Mouse (Mus musculus): Measurements from ENCODE around the gene Etv5. TPM values are rescaled to one million over a fixed set of nuclear protein-coding genes. Genes with fewer than 3 reads are reported as not detected.
"Not testable (repeated sequence)": the region's sequence is repeated elsewhere in the genome, so short reads cannot be mapped to it uniquely, and the experiment has no call there.

The Etv5 gene
- total RNA-seq, 2 experiments from 2014 or later, result 0.96 to 2.2 TPM

DNA sequence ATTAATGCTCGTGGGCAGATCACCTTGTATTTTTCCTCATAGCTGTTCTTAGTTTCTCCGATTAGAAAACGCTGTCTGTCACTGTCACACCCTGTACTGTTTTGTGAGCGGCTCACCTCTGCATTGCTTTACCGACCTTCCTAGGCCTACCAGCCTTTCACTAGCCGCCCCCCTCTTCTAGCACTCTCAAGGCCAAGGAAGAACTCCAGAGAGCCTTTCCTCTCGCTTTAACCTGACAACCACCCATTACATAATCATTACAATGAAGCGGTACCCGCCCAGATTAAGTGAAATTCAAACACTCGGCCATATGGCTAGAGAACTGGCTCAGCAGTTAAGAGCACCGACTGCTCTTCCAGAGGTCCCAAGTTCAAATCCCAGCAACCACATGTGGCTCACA is 41.2 kb downstream of the Etv5 start:
- ATAC-seq (ENCODE audit: poor library complexity, severe bottlenecking), result no peak

DNA sequence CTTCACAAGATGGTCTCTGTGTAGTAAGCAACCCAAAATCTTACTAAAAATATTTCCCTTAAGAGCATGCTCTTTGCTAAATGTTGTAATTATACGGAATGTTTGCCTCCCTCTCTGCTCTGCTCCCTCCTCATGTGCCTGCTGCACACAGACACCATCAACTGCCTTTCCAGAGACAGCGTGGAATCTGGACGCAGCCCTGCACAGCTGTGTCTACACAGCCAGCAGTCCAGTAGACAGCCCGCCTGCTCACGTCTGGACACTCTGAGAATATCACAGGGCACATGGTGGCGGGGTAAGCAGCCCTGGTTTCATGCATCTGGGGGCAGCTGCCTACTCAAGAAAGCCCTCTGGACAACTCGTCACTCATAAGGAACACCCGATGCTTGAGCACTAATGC is 43.1 kb downstream of the Etv5 start:
- ATAC-seq (ENCODE audit: poor library complexity, severe bottlenecking), result no peak

GRCm38 (mm10) chr16:22395093-22395844 is 44.2 kb downstream of the Etv5 start:
- ATAC-seq (ENCODE audit: poor library complexity, severe bottlenecking), result no peak

GRCm38 (mm10) chr16:22390348-22390897 is 49.1 kb downstream of the Etv5 start:
- ATAC-seq (ENCODE audit: poor library complexity, severe bottlenecking), result no peak

DNA sequence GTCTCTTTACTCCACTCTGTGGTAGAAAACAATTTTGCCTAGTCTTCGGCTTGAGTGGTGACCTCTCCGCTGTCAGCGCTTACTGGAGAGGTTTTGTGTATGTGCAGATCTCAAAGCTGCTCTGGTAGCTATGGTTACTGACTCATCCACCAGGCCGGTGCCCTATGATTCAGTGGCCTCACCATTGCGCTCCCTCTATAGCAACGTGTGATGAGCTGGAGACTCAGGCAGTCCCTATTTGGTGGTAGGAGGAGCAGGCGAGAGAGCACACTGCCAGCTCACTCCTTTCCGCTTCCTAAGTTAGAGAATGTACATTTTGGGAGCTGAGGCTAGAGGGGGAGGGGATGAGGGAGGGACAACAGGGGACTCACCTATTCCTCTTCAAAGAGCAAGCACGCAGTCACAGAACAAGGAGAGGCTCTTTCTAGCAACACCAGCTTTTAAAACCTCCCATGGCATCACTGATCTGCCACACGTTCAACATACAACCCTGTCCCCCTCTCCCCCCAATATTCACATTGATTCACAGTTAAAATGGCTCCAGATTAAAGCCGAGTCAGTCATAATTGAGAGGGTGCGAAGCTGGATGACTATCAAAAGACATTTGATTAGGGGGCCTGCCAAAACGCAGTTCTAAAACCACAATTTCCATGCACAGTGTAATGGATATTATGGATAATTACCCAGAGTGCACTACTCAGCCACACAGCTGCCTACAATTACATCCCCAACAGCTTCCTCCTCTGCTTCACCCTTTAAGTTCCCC is 50.2 kb downstream of the Etv5 start:
- no peak for ATAC-seq (ENCODE audit: poor library complexity, severe bottlenecking)

- no peak for ATAC-seq (ENCODE audit: poor library complexity, severe bottlenecking)
These were observed 51.8 kb downstream of the Etv5 start for GRCm38 (mm10) chr16:22387731-22388130.

DNA sequence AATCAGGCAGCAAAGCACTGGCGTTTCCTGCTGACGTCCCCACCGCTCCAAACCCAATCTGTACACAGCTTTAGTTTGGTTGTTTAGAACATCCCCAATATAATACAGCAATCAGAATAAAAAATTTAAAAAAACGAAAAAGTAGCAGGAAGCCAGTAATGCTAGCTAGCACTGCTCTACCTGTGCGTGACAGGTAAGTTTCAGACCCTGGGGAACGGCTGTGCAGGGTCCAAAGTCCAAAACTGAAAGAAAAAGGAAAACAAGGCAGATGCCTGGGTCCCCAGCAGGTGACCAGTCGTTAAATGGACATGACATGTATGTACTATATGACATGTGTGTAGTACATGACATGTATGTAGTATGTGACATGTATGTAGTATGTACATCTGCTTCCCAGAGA is 57.5 kb downstream of the Etv5 start:
- not testable (repeated sequence) for ATAC-seq (ENCODE audit: poor library complexity, severe bottlenecking)

GRCm38 (mm10) chr16:22380981-22381380 is 58.5 kb downstream of the Etv5 start:
- no peak for ATAC-seq (ENCODE audit: poor library complexity, severe bottlenecking)

DNA sequence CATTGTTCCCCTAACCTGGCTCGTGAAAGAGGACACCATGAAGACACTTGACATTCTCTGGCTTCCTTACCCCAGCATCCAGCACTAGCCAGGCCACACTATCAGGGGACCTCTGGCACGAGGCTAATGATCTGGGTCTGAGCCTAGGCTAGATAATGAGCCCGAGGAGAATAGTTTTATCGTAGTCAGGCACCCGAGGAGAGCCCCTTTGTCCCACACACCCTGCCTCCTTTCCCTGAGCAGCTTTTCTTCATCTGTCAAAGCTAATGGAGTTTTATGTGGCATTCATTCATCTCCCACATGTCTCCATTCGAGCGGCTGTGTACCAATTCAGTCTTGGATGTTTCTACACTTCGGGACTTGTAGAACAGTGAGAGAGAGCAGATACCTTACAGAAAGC is 59.5 kb downstream of the Etv5 start:
- no peak for ATAC-seq (ENCODE audit: poor library complexity, severe bottlenecking)

DNA sequence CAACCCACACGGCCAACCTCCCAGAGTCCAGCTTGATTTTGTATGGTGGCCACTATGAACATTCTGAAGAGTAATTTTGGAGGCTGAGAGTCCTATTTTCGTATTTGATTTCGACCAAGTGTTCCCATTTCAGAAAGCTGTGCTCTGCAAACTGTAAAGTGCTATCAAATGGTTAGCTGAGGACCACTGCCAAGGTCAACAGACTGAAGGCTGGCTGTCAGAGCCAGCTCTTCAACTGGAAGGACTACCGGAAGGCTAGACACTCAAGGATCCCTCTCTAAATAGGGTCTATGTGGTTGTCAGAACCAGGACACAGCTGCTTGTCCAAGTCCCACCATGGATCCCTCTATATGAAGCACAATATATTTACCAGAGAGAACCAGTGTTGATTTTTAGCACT is 60.2 kb downstream of the Etv5 start:
- no peak for ATAC-seq (ENCODE audit: poor library complexity, severe bottlenecking)

- no peak for ATAC-seq (ENCODE audit: poor library complexity, severe bottlenecking)
These were observed 61.8 kb downstream of the Etv5 start for GRCm38 (mm10) chr16:22377714-22378113.

DNA sequence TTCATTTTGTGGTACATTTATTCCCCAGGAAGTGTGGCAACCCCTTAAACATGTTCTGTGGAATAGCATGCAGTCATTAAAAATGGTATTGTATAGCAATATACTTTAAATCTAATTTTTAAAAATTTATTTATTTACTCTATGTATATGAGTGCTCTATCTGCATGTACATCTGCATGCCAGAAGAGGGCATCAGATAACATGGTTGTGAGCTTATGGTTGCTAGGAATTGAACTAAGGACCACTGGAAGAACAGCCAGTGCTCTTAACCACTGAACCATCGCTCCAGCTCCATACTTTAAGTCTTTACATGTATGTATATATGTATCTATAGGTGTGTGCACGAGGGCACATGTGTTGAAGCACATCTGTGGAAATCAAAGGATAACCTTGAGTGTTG is 64.6 kb downstream of the Etv5 start:
- no peak for ATAC-seq (ENCODE audit: poor library complexity, severe bottlenecking)

- no peak for ATAC-seq (ENCODE audit: poor library complexity, severe bottlenecking)
These were observed 66.8 kb downstream of the Etv5 start for GRCm38 (mm10) chr16:22372701-22373124.

GRCm38 (mm10) chr16:22372225-22372624 is 67.3 kb downstream of the Etv5 start:
- no peak for ATAC-seq (ENCODE audit: poor library complexity, severe bottlenecking)

DNA sequence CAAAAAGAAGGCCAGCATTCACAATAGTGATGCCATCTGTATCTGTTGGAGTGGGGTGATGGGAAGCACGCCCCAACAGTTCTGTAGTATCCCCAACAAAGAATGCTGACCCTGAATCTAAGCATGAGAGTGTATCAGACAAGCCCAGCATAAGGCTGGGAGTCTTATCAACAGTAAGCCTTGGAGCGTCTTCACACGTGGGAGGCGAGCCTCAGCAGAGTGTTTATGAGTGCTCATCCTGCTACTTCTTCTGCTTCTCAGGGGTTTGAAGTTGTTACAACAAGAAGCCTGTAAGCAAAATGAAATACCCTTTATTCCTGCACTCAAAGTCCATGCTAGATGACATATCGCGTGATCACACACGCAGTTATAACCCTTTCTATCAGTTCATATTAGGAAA is 72.4 kb downstream of the Etv5 start:
- ATAC-seq (ENCODE audit: poor library complexity, severe bottlenecking), result no peak

- no peak for ATAC-seq (ENCODE audit: poor library complexity, severe bottlenecking)
These were observed 73.5 kb downstream of the Etv5 start for GRCm38 (mm10) chr16:22366040-22366439.

GRCm38 (mm10) chr16:22365596-22365995 is 73.9 kb downstream of the Etv5 start:
- no peak for ATAC-seq (ENCODE audit: poor library complexity, severe bottlenecking)

DNA sequence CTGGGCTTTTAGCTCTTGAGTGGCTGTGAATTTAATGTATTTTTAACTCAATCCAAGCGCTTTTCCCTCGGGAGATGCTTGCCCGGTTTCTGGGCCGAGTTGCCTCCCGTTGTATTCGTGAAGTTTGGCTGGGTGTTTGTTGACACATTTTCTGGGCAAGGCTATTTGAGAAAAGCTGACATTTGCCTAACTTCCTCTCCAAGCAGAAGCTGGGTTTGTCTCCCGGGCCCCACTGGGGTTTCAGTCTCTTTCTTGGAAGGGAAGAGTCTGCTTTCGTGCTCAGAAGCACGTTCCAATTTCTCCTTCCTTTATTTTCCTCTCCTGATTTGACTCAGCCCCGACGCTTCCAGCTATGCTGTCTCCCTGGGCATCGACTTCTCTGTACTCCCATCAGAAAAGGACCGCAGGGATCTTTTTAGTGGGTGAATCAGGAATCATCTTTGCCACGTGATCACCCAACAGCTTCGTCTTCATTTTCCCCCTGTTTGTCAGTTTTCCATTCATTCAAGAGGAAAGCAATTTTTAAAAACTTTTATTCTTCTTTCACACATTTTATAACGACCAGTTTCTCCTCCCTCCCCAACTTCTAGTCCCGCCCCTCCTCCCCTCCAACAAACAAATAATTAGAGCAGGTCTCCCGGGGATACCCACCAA is 80.7 kb downstream of the Etv5 start:
- peak; percentile 67 for ATAC-seq (ENCODE audit: poor library complexity, severe bottlenecking)

DNA sequence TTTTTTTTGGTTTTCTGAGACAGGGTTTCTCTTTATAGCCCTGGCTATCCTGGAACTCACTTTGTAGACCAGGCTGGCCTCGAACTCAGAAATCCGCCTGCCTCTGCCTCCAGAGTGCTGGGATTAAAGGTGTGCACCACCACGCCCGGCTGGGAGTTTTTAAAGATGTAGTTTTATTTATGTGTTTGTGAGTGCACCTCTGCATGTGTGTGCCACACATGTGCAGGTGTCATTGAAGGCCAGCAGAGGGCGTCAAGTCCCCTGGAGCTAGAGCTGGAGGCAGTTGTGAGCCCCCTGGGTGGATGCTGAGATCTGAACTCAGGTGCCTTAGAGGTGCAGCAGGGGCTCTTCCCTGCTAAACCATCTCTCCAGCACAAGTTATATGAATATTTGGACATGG is 85.3 kb downstream of the Etv5 start:
- not testable (repeated sequence) for ATAC-seq (ENCODE audit: poor library complexity, severe bottlenecking)

- ATAC-seq (ENCODE audit: poor library complexity, severe bottlenecking), result peak; percentile 82
These were observed 85.9 kb downstream of the Etv5 start for GRCm38 (mm10) chr16:22353639-22354038.

DNA sequence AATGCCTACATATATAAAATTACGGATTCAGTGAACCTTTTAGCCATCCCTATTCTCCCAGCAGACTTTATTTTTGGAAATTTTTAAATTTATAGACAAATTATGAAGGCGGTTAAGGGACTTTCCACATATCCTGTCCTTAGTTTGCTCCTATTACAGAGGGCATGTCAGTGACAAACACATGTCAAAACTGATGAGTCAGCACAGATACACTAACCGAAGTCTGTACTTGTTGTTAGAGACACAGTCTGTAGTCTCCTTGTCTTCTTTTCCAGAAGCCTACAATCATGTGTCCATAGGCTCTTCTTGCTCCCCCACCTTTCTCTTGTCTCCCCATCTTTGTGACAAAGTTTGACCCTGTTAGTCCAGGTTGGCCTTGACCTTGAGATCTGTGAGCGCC is 88.3 kb downstream of the Etv5 start:
- ATAC-seq (ENCODE audit: poor library complexity, severe bottlenecking), result no peak

All from megakaryocyte, adult 5-6 weeks (primary cell).